Mouse (Mus musculus) R1 (cell line): ENCODE results near the gene Mettl25.

Experiments
- DNase-seq: peaks from one replicate; pipeline ENCODE4 v3.0.0-alpha.2; 2018; ENCODE audit warnings: low read depth, low spot score

Mettl25 gene

DNA sequence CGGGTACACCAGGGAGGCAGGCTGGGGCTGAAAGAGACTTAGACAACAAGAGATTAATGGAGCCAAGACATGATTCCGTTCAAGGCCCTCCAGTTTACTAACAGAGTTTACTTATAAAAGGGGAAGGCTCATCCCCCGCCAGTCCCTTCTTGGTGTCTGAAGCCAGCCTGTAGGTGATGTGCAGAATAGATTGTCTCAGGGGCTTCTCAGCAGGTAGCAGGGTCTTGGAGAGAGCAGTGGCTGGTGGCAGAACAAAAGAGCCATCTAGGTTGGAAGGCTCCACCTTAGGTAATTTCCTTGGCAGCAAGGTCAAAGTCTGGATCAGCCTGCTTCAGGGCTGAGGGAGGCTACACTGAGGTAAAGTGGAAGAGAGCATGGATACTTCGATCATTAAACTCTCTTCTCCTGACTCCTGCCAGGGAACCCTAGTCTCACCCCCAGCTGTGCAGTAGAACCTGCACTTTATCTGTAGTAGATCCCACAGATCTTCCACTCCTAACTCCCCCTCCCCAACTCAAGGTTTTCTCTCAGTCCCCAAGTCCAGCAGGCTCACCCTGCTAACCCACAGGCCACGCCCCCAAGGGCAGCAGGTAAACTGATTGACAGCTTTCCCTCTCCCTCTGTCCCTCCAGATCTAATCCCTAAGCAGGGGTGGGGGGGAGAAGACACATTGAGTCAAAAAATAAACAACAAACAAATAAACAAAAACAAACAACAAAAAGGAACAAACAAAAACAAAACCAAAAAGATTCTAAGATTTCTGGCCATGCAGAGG is 87.2 kb downstream of the Mettl25 start:
- DNase-seq: peak; percentile 53

DNA sequence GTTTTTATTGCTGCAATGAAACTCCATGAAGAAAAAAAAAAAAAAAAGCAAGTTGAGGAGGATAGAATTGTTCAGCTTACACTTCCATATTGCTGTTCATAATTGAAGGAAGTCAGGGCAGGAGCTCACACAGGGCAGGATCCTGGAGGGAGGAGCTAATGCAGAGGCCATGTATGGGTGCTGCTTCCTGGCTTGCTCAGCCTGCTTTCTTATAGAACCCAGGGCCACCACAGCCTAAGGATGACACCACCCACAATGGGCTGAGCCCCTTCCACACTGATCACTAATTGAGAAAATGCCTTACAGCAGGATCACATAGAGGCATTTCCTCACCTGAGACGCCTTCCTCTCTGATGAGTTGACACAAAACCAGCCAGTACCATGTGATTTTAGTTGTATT is 95.2 kb downstream of the Mettl25 start:
- no peak for DNase-seq

DNA sequence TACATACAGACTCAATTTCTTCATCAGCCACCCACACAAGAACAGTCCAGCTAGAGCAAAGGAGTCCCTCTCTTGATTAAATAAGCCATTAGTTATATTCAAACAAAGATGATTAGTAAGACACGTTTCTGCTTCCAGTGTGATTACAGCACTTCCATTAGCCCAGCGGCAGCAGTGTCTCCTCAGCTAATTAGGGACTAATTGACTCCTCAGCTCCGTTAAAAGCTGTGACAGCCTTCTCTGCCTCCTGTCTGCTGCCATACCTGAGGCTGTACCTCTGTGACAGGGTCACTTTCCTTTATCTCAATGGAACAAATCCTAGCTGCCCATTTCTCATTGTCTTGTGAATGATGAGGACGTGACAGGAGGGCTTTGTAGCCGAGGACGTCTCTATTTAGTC is 99.4 kb downstream of the Mettl25 start:
- DNase-seq: no peak

DNA sequence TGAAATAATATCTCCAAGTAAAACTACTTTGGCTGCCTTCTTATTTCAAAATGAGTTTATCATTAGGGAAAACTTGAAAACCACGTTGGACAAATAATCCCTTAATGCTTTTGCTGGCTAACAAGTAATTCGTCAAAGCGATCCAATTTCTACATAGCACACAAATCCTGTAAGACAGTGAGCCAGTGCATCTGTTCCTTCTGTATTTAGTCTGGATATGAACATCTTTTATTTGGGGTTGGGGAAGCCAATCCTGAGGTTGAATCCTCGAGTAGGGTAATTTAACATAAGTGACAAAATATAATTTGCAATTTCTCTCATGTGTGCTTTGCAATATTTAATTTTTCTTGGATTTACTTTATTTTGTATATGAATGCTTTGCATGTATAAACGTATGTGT is 102.2 kb downstream of the Mettl25 start:
- no peak for DNase-seq

DNA sequence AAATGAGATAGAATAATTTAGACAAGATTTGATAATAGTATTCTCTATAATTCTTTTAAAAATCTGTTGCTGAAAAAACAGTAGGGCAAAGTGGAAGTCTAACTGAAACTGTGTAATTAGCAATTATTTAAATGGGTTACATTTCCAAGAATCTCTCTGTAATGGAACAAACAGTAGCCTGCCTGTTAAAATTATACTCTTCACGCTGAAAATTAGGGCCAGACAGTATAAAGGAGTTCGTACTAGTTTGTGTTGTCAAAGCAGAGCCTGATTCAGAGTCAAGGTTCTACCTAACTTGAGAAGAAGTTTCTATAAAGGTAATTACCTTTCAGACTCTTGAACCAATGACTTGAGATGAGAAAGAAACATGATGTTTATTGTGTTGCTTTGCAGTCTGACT is 113.4 kb downstream of the Mettl25 start:
- DNase-seq: no peak

DNA sequence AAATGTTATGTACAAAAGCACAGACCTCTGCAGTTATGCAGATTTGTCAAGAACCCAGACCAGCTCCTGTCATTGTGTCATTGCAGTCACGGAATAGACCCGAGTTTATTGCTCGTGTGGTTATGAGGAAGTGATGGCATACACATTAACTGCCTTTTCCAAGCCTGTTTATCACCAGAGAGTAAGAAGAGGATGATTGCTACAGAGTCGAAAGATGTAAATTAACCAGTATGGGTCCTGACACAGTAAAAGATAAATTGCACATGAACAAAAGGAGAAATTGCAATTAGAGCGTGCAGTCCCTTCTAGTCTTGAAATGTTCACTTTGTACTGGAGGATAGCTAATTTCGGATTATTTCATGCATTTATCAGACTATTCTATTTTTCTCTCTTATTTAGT is 113.8 kb downstream of the Mettl25 start:
- DNase-seq: no peak

- peak; percentile 55 for DNase-seq
Observed at GRCm38 (mm10) chr10:105714844-105715243, 126.3 kb downstream of the Mettl25 start.

DNA sequence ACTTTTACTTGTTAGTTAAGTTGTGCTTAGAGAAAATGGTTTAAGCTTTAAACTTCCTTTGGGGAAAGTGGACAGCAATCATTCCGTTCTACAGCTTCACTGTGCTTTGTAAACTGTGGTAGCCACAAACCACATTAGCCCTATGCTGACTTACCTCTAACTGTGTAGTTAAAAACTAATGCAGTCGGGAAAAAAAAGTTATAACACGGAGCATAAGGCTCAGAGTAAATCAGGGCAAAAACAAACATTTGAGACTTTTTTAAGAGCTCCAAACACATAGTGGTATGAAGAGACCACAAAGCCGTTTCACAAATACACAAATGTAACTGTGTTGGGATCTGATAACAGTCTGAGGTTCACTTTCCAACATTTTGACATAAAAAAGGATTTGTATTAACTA is 126.8 kb downstream of the Mettl25 start:
- no peak for DNase-seq

GRCm38 (mm10) chr10:105713222-105713621 is 128.0 kb downstream of the Mettl25 start:
- DNase-seq: no peak
